36 mouse cellular contexts compared by ENCODE assay signal in the genomic region with DNA sequence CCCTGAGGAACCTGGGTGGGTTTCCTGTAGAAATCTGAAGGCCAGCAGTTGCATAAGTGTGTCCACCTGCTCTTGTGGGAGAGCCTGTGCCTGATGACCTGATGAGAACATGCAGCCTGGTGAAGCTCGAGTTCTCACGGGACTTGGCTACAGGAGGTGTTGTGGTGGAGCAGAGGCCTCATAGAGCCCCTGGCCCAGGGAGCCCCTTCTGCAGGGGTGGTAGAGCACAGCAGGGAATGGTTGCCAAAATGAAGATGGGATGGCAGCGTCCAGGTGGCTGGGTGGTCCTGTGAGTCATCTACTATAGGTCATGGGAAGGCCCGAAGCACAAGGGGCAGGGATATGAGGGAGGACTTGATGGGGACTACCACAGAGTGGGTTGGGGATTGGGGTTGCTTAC. TPM values are rescaled to one million over a fixed set of nuclear protein-coding genes. Genes with fewer than 3 reads are reported as not detected.
"Had no signal": no experiment of that assay in that cellular context is flagged by ENCODE, and none has a peak within 500 bp of the region (broad histone marks: within the 10 kb centered on the region; RNA-seq: fewer than 3 reads in every experiment).

No protein-coding gene starts in this region.

- H3K27me3 ChIP-seq: limb, embryonic 12.5 days; limb, embryonic 13.5 days; limb, embryonic 15.5 days; liver, embryonic 12.5 days; liver, embryonic 13.5 days; liver, embryonic 15.5 days; lung, embryonic 15.5 days; megakaryocyte, embryonic 14.5 days; midbrain, embryonic 12.5 days; midbrain, embryonic 13.5 days; midbrain, embryonic 15.5 days had no signal

- H3K9ac ChIP-seq: limb, embryonic 12.5 days; limb, embryonic 13.5 days; limb, embryonic 15.5 days; liver, embryonic 12.5 days; liver, embryonic 13.5 days; liver, embryonic 14.5 days; liver, embryonic 15.5 days; liver, postnatal 0 days; lung, embryonic 14.5 days; lung, embryonic 15.5 days; midbrain, embryonic 12.5 days; midbrain, embryonic 13.5 days; midbrain, embryonic 15.5 days had no signal

- H3K4me3 ChIP-seq: left cerebral cortex, adult 2 months; limb, embryonic 10.5 days; limb, embryonic 12.5 days; limb, embryonic 13.5 days; limb, embryonic 15.5 days; liver, embryonic 12.5 days; liver, embryonic 13.5 days; liver, embryonic 15.5 days; lung, embryonic 15.5 days; megakaryocyte, embryonic 14.5 days; midbrain, embryonic 10.5 days; midbrain, embryonic 12.5 days; midbrain, embryonic 13.5 days; midbrain, embryonic 15.5 days; myocyte had no signal

- ATAC-seq: liver, embryonic 12.5 days; liver, postnatal 0 days; lung, postnatal 0 days; midbrain, embryonic 13.5 days; midbrain, embryonic 15.5 days; midbrain, embryonic 16.5 days had no signal

- DNase-seq: left cerebral cortex, postnatal 4 days; liver; liver, embryonic 13.5 days; liver, postnatal 0 days; lung, adult 18-20 months; lung, adult 2 months; lung, embryonic 14.5 days; lung, postnatal 10 days; lung, postnatal 14 days; lung, postnatal 4 days; midbrain, embryonic 14.5 days had no signal

- H3K4me1 ChIP-seq: limb, embryonic 10.5 days; limb, embryonic 12.5 days; limb, embryonic 13.5 days; limb, embryonic 15.5 days; liver, embryonic 12.5 days; liver, embryonic 13.5 days; liver, embryonic 15.5 days; lung, embryonic 15.5 days; midbrain, embryonic 10.5 days; midbrain, embryonic 12.5 days had no signal

- H3K27ac ChIP-seq: left cerebral cortex, adult 2 months; limb, embryonic 10.5 days; limb, embryonic 12.5 days; limb, embryonic 13.5 days; limb, embryonic 15.5 days; liver, embryonic 12.5 days; liver, embryonic 13.5 days; liver, embryonic 14.5 days; liver, embryonic 15.5 days; lung, embryonic 15.5 days; macrophage; midbrain, embryonic 10.5 days; midbrain, embryonic 12.5 days; midbrain, embryonic 13.5 days; midbrain, embryonic 15.5 days had no signal

- H3K9me3 ChIP-seq: limb, embryonic 10.5 days; limb, embryonic 12.5 days; limb, embryonic 13.5 days; limb, embryonic 15.5 days; liver, embryonic 12.5 days; liver, embryonic 13.5 days; liver, embryonic 15.5 days; lung, embryonic 15.5 days; megakaryocyte, embryonic 14.5 days; midbrain, embryonic 10.5 days; midbrain, embryonic 12.5 days; midbrain, embryonic 13.5 days; midbrain, embryonic 15.5 days had no signal

- H3K4me2 ChIP-seq: limb, embryonic 12.5 days; limb, embryonic 13.5 days; limb, embryonic 15.5 days; liver, embryonic 11.5 days; liver, embryonic 12.5 days; liver, embryonic 13.5 days; liver, embryonic 15.5 days; lung, embryonic 14.5 days; lung, embryonic 15.5 days; midbrain, embryonic 11.5 days; midbrain, embryonic 12.5 days; midbrain, embryonic 13.5 days; midbrain, embryonic 15.5 days had no signal

RNA-seq across cellular contexts. Expression of a gene that starts 25.2 kb away (rescaled TPM):
- polyA plus RNA-seq: limb, embryonic 10.5 days; limb, embryonic 11.5 days; limb, embryonic 12.5 days; liver, adult 2 months; liver, embryonic 12.5 days; liver, embryonic 13.5 days; liver, embryonic 15.5 days; liver, embryonic 16.5 days; liver, postnatal 0 days; lung, adult 2 months; lung, embryonic 14.5 days; lung, embryonic 15.5 days; lung, embryonic 16.5 days; lung, postnatal 0 days; macrophage; neural tube, embryonic 11.5 days had no signal

RNA-seq across cellular contexts. Expression of a gene that starts 29.5 kb away (rescaled TPM):
- polyA plus RNA-seq: liver, adult 2 months; macrophage had no signal

RNA-seq across cellular contexts. Expression of a gene that starts 49.2 kb away (rescaled TPM):
- polyA plus RNA-seq: macrophage had no signal
